Mouse (Mus musculus) embryo, embryonic 10.5 days (tissue): ENCODE results near the gene Gm21800.
"Not testable (repeated sequence)": the region's sequence is repeated elsewhere in the genome, so short reads cannot be mapped to it uniquely, and the experiment has no call there.

Experiments used
- DNase-seq: peaks from one replicate; pipeline ENCODE4 v3.0.0-alpha.2; 2015; ENCODE audit warnings: low spot score

The Gm21800 gene

DNA sequence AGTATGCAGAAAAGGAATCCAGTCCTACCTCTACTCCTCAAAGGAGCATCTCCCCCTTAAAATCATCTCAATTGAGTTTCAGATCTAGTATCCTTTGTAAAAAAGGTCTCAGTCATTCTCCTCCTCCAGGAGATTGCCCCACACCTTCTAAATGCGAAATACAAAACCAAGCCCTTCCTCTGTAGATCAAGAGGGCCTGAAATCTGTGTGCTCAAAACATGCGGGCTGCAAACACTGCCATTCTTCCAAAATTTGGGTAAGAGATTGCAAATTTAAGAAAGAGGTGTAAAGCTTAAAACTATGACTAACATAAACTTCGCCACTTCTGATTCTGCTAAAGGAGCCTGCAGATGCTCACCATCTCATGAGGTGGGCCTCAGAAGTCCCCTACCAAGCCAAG lies at the start of gene Gm21800:
Gene Gm21800, plus strand, starts transcription at position 301 of the 400 bp plus-strand sequence.
- DNase-seq = not testable (repeated sequence)
